Mouse (Mus musculus) intestine, embryonic 15.5 days (tissue): Measurements from ENCODE around the gene Gsc2. TPM values are rescaled to one million over a fixed set of nuclear protein-coding genes. Genes with fewer than 3 reads are reported as not detected.

Experiments used
- ATAC-seq: fragments of 200-750 bp; cut with Nextera tagmentation; 2 replicates; pipeline ENCODE4 v1.8.0; 2017; ENCODE audit warnings: moderate TSS enrichment, moderate library complexity
- H3K27ac ChIP-seq: fragments of 300-500 bp; sonication (generic); 2 replicates; pipeline ENCODE4 v1.5.1; 2015; ENCODE audit warnings: mild to moderate bottlenecking, inconsistent platforms
- H3K27me3 ChIP-seq: fragments of 300-500 bp; sonication (generic); replicated peaks from 2 replicates; pipeline ENCODE4 v1.6.1; 2015; ENCODE audit warnings: inconsistent platforms
- H3K36me3 ChIP-seq: fragments of 300-500 bp; sonication (generic); 2 replicates; pipeline ENCODE4 v1.6.1; 2015; ENCODE audit warnings: inconsistent platforms
- H3K4me1 ChIP-seq: fragments of 300-500 bp; sonication (generic); replicated peaks from 2 replicates; pipeline ENCODE4 v1.6.1; 2015; ENCODE audit warnings: inconsistent platforms
- H3K4me2 ChIP-seq: fragments of 300-500 bp; sonication (generic); replicated peaks from 2 replicates; pipeline ENCODE4 v1.6.1; 2015; ENCODE audit warnings: mild to moderate bottlenecking, inconsistent platforms
- H3K4me3 ChIP-seq: fragments of 300-500 bp; sonication (generic); replicated peaks from 2 replicates; pipeline ENCODE4 v1.5.1; 2015; ENCODE audit warnings: inconsistent platforms
- H3K9ac ChIP-seq: fragments of 300-500 bp; sonication (generic); 2 replicates; pipeline ENCODE4 v1.6.1; 2015; ENCODE audit warnings: inconsistent platforms
- H3K9me3 ChIP-seq: fragments of 300-500 bp; sonication (generic); 2 replicates; pipeline ENCODE4 v1.6.1; 2016; ENCODE audit warnings: inconsistent platforms
- WGBS: fragments of 180-500 bp; shearing (Covaris S2); methylation state at CpG from one replicate; pipeline ENCODE4 v1.1.7; 2015; 5-methylcytosine and 5-hydroxymethylcytosine counted together
- polyA plus RNA-seq: library from polyadenylated mRNA; unstranded; fragments of >200 nt; fragmentation: Nextera tagmentation; extraction: Ambion mirVana; gene quantifications from 2 replicates; pipeline ENCODE4 v1.2.1, GENCODE M21; 2015

Gene Gsc2
- polyA plus RNA-seq, 1 experiment from 2014 or later: not detected

DNA sequence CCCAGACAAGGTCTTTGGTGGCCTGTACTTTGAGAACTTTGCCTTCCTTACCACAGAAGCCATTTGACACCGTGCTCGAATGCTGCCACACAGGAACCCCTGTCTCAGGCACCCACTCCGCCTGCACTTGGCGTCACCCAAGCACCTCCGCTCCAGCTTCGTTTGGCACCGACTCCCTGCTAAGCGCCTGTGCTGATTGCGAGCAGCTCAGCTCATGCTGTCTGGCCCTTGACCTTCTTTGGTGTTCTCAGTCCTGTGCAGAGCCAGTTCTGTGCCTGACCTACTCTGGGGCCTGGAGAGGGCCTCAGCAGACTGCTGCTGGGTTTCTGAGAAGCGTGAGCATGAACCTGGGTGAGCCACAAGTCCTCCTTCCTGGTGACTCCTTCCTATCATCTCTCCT lies 21.9 kb upstream of the Gsc2 start:
- H3K9ac ChIP-seq: no peak overlapping the region
- 83% methylated on average over 10 of the region's 10 CpGs for WGBS
- H3K9me3 ChIP-seq: no peaks in the 10 kb centered on the region
- H3K36me3 ChIP-seq: no peaks in the 10 kb centered on the region
- H3K27me3 ChIP-seq: no peaks in the 10 kb centered on the region; the same call in 1 of the 2 replicates
- no peak overlapping the region for H3K4me3 ChIP-seq
- H3K4me2 ChIP-seq: no peak overlapping the region
- ATAC-seq: no peak
- peaks cover 7% of the 10 kb centered on the region; the same call in 1 of the 2 replicates for H3K4me1 ChIP-seq
- H3K27ac ChIP-seq: no peak overlapping the region

DNA sequence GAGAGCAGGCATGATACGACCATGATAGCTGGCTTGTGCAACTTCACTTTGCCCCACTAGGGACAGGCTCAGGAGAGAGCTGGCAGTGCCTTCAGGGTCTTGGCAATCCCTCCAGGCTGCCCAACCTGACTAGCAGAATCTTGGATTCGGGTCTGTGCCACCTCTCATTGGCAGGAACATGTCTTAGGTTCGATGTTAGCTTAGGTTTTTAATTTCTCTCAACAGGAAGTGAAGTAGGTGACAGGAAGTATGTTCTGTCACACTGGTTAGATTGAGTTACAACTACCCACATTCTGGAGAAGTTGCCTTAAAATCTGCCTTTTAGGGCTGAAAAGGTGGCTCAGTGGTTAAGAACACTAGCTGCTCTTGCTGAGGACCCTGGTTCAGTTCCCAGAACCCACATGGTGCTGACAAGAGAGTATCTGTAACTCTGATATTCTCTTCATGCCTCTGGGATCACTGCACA lies 19.6 kb upstream of the Gsc2 start:
- Histone ChIP-seq H3K27ac (no peak overlapping the region), H3K36me3 (no peaks in the 10 kb centered on the region), H3K9me3 (no peaks in the 10 kb centered on the region), H3K4me1 (peaks cover 7% of the 10 kb centered on the region; the same call in 1 of the 2 replicates), H3K9ac (no peak overlapping the region), H3K4me2 (no peak overlapping the region), H3K4me3 (no peak overlapping the region), H3K27me3 (no peaks in the 10 kb centered on the region; the same call in 1 of the 2 replicates)
- no peak for ATAC-seq
- WGBS: 69% methylated on average over 3 of the region's 3 CpGs

DNA sequence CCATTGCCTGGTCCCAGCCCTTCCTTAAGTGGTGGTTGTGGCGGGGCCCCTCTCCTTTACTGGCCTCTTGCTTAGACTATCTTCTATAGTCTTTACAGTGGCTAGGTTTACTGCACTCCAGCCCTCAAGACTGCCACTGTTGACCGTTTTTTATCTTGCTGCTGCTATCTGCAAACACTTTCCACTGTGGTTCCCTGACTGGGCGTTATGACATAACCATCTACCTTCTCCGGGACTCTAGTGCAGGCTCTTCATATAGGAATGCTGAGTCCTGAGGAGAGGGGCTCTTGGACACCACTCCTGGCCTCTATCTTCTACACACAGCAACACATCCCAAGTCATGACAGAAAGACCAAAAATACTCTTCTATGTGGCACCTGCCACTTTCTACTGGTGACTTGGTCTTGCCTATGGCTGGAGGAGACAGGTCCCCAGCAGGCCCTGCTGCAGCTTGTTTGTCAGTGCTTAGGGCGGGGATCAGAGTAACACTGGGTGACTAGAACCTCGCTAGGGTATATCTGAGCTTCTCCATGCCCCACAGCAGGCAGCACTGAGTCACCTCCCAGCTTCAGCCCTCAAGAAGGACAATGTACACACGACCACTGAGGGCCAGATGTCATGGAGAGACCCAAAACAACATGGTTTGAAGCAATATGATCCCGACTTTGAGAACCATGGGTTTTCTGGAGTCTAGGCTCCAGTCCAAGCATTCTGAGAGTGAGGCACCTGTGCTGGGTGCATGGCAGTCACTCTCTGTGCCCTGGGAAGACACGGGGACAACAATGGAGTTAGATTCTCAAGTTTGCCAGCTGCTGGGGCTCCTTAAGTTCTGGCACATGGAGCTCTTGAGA lies 19.0 kb upstream of the Gsc2 start:
- no peaks in the 10 kb centered on the region for H3K36me3 ChIP-seq
- no peaks in the 10 kb centered on the region; the same call in 1 of the 2 replicates for H3K27me3 ChIP-seq
- ATAC-seq: no peak
- H3K9me3 ChIP-seq: no peaks in the 10 kb centered on the region
- no peak overlapping the region for H3K4me3 ChIP-seq
- WGBS: 61% methylated on average over 9 of the region's 9 CpGs
- no peak overlapping the region for H3K4me2 ChIP-seq
- 0 out of 2 replicates have a peak, but pooled peaks cover 2% of the 10 kb centered on the region for H3K4me1 ChIP-seq
- no peak overlapping the region for H3K9ac ChIP-seq
- no peak overlapping the region for H3K27ac ChIP-seq

GRCm38 (mm10) chr16:17931906-17932460 lies 17.1 kb upstream of the Gsc2 start:
- H3K4me1 ChIP-seq: peaks cover 2% of the 10 kb centered on the region; the same call in 1 of the 2 replicates
- no peaks in the 10 kb centered on the region; the same call in 1 of the 2 replicates for H3K27me3 ChIP-seq
- H3K4me3 ChIP-seq: no peak overlapping the region
- no peak overlapping the region for H3K9ac ChIP-seq
- no peaks in the 10 kb centered on the region for H3K36me3 ChIP-seq
- H3K27ac ChIP-seq: no peak overlapping the region
- 80% methylated on average over 5 of the region's 5 CpGs for WGBS
- no peak overlapping the region for H3K4me2 ChIP-seq
- no peak for ATAC-seq
- H3K9me3 ChIP-seq: no peaks in the 10 kb centered on the region

DNA sequence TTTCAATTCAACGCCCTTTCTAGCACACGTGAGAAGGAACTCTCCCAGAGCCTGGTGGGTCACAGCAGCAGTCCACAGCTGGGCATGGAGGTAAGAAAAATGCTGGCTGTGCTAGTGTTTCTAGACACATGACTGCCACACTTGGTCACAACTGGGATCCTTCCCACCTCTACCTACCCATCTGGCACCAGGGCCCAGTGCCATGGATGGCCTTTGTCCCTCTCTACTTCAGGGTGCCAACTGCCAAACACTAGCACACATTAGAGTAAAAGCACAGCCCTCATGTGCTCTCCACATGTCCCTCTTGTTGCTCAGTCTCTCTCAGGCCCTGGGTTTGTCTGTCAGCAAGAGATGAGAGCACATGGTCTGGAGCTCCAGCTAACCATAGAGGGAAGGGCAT lies 14.8 kb upstream of the Gsc2 start:
- Histone ChIP-seq H3K9ac (no peak overlapping the region), H3K27me3 (no peaks in the 10 kb centered on the region), H3K4me1 (peaks cover 10% of the 10 kb centered on the region; the same call in 1 of the 2 replicates), H3K36me3 (peaks cover 15% of the 10 kb centered on the region), H3K4me3 (no peak overlapping the region), H3K27ac (0 out of 2 replicates have a peak overlapping the region, but pooled peaks have one; percentile 96), H3K9me3 (no peaks in the 10 kb centered on the region), H3K4me2 (no peak overlapping the region)
- ATAC-seq: no peak
- WGBS: 76% methylated on average over 2 of the region's 2 CpGs

DNA sequence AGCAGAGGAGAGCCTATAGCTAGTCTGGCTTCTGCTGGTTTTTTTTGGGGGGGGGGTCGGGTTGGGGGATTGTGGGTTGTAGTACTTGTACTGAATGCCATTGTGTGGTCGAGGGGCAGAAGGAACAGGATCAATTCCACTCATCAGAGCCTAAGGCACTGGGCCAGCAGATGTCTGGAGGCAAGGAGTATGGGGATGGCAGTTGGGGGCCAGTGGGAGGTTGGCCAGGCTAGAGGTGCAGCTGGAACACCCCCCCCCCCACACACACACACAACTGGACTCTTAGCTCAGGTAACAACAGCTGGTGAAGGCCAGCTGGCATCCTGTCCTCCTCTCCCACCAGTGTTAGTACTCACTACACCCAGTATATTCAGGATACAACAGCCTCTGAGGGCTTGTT lies 14.4 kb upstream of the Gsc2 start:
- 26% methylated on average over 2 of the region's 2 CpGs for WGBS
- no peak overlapping the region for H3K9ac ChIP-seq
- H3K27me3 ChIP-seq: no peaks in the 10 kb centered on the region
- H3K4me3 ChIP-seq: no peak overlapping the region
- no peak for ATAC-seq
- H3K4me1 ChIP-seq: peaks cover 10% of the 10 kb centered on the region; the same call in 1 of the 2 replicates
- H3K9me3 ChIP-seq: no peaks in the 10 kb centered on the region
- H3K4me2 ChIP-seq: no peak overlapping the region
- peak overlapping the region; percentile 96; the same call in 1 of the 2 replicates for H3K27ac ChIP-seq
- H3K36me3 ChIP-seq: peaks cover 15% of the 10 kb centered on the region

DNA sequence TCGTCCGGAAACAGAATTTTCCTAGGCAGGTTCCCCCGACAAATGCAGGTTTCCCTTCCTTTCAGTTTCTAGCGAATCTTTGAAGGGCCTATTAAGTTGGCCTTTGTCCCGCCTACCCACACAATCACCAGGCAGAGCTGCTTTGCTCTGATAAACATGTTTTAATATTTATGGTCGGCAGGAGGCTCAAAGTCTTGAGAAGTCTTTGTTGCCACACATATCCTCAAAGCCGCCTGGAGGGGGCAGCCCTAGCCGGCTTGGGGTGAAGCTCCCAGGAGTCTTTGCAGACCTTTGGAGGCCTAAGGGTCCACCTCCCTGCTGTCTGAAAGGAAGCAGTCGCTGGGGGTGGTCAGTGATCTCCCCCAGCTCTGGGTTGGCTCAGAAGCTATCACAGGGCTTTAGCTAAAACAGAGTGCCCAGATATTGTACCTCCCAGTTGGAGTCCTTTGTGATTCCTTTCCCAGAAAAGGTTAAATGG lies 13.8 kb upstream of the Gsc2 start:
- H3K36me3 ChIP-seq: peaks cover 15% of the 10 kb centered on the region
- under 1% methylated on average over 9 of the region's 9 CpGs for WGBS
- peak overlapping the region; percentile 96 for H3K27ac ChIP-seq
- H3K27me3 ChIP-seq: no peaks in the 10 kb centered on the region
- peaks cover 10% of the 10 kb centered on the region; the same call in 1 of the 2 replicates for H3K4me1 ChIP-seq
- no peaks in the 10 kb centered on the region for H3K9me3 ChIP-seq
- peak overlapping the region; percentile 96 for H3K4me2 ChIP-seq
- H3K4me3 ChIP-seq: peak overlapping the region; percentile 83
- ATAC-seq: peak; percentile 83
- H3K9ac ChIP-seq: peak overlapping the region; percentile 82

- ATAC-seq: peak; percentile 91
- peaks cover 11% of the 10 kb centered on the region; the same call in 1 of the 2 replicates for H3K4me1 ChIP-seq
- under 1% methylated on average over 47 of the region's 47 CpGs for WGBS
Measured at GRCm38 (mm10) chr16:17928087-17928580, 13.3 kb upstream of the Gsc2 start, which contains the start of gene Slc25a1. TSS of gene Slc25a1 (minus strand) at chr16:17928219.

DNA sequence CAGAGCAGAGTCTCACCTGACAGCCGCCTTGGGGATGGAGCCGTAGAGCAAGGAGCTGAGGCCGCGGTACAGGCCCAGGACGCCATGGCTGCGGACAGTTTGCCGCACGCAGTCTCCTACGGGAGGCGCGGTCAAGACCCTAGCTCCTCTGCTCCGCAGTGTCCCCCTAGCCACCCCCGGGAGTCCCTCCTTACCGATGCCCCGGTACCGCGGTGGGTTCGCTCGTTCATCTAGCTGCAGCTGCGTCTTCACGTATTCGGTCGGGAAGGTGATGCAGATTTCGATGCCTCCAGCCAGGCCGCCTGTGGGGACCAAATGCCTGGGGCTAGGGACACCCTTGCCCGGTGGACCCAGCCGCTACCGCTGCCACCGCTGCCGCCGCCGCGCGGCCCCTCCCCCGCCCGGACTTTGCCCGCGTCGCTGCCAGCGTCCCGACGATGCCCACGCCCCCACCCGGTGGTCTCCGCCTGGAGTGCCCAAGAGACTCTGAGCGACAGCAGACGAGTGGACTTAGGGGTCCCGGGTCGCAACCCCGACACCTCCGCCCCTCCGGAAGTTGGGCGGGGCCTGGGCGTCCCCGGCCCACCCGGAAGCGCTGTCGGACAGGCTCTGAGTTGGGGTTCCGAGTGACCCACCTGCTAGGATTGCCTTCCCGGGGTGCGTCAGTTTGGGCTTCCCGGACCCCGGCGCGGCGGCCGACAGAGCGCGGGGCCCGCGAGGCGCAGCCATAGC lies 12.7 kb upstream of the Gsc2 start:
- Histone ChIP-seq H3K36me3 (peaks cover 15% of the 10 kb centered on the region), H3K4me1 (peaks cover 17% of the 10 kb centered on the region), H3K27ac (peak overlapping the region; percentile 96), H3K9ac (peak overlapping the region; percentile 82), H3K4me2 (peak overlapping the region; percentile 96), H3K9me3 (no peaks in the 10 kb centered on the region), H3K4me3 (peak overlapping the region; percentile 83), H3K27me3 (no peaks in the 10 kb centered on the region)
- peak; percentile 50 for ATAC-seq
- WGBS: under 1% methylated on average over 72 of the region's 72 CpGs

More at GRCm38 (mm10) chr16:17928087-17928580, 13.3 kb upstream of the Gsc2 start, which contains the start of gene Slc25a1:
- H3K9me3 ChIP-seq: no peaks in the 10 kb centered on the region
- no peaks in the 10 kb centered on the region for H3K27me3 ChIP-seq
- H3K4me3 ChIP-seq: peak within 1 kb of the TSS; percentile 83
- H3K4me2 ChIP-seq: peak within 1 kb of the TSS; percentile 96
- H3K36me3 ChIP-seq: peaks cover 15% of the 10 kb centered on the region
- H3K9ac ChIP-seq: peak within 1 kb of the TSS; percentile 82
- peak within 1 kb of the TSS; percentile 96 for H3K27ac ChIP-seq

DNA sequence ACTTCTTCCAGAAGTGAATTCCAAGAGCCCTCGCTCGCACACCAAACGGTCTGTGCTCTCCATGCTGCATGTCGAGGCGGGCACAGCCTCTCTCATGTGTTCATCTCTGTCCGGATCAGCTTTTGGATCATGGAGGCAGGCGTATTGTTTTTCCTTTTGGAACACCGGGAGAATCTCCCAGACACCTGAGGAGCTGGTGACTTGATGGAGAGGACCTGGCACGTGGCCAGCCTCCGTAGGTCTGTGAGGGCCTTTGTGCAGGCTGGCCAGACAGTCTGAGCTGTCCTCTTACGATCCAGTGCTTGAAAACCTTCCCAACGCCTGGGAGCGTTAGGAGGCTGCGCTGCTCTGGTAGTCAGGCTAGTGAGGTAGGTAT lies 7.3 kb upstream of the Gsc2 start:
- Histone ChIP-seq H3K4me2 (peak overlapping the region; percentile 83), H3K36me3 (peaks cover 15% of the 10 kb centered on the region), H3K9me3 (no peaks in the 10 kb centered on the region), H3K9ac (peak overlapping the region; percentile 95), H3K4me1 (peaks cover 31% of the 10 kb centered on the region), H3K27me3 (peaks cover 16% of the 10 kb centered on the region), H3K27ac (peak overlapping the region; percentile 91), H3K4me3 (peak overlapping the region; percentile 71)
- peak; percentile 34 for ATAC-seq
- 1% methylated on average over 14 of the region's 14 CpGs for WGBS

- peaks cover 22% of the 10 kb centered on the region for H3K27me3 ChIP-seq
- H3K4me3 ChIP-seq: peak overlapping the region; percentile 71
- H3K27ac ChIP-seq: peak overlapping the region; percentile 91
- peak; percentile 94 for ATAC-seq
- peaks cover 15% of the 10 kb centered on the region for H3K36me3 ChIP-seq
- WGBS: 2% methylated on average over 47 of the region's 47 CpGs
- H3K9ac ChIP-seq: peak overlapping the region; percentile 95
- H3K9me3 ChIP-seq: no peaks in the 10 kb centered on the region
- H3K4me2 ChIP-seq: peak overlapping the region; percentile 83
- H3K4me1 ChIP-seq: peaks cover 25% of the 10 kb centered on the region
Measured at GRCm38 (mm10) chr16:17921325-17922162, 6.7 kb upstream of the Gsc2 start.
